Mouse (Mus musculus) heart, postnatal 0 days (tissue): Measurements from ENCODE around the gene Olfr267.
A peak's percentile ranks its signal among the peaks of the same experiment; 100 is the strongest.

ENCODE experiments used
- CTCF ChIP-seq: IDR thresholded peaks from 2 replicates; pipeline ENCODE4 v1.5.1; 2016; ENCODE audit warnings: antibody characterized with exemption, control low read depth, low read depth
- EP300 ChIP-seq: IDR thresholded peaks from 2 replicates; pipeline ENCODE4 v1.6.1; 2016; ENCODE audit warnings: antibody characterized with exemption, low read depth

DNA sequence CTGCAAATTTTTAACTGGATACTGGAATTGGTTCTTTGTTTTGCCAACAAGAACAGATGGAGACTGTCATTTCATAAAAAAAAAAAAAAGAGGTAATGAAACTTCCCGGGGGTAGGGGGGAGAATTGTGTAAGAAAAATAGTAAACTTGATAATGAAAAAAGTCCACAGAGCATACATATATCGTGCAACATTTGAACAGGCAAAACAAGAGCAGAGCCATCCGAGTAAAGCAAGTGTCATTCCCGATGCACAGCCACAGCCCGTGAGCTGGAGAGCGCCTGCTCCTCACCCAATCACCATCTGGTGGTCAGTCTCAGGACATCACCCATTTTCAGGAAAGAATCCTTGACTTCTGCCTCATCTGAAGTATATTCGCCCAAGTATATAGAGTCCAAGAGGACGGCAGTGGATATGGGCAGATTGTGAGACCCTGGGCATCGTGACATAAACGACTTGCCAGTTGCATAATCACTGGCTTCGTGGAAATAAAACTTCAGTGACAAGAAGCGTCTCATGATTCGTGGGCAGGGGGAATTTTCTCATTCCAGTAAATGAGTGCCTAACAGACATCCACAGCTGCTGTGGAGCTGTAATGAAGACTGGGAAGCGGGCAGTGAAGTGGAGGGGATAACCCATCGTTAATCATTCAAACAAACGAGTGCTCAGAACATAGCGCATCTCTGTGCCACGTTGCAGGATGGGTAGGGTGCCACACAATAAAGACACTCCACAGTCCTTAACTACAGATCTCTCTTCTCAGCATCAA is 50.5 kb downstream of the Olfr267 start:
- peak; percentile 6; the same call in 1 of the 2 replicates for TF ChIP-seq CTCF
- no peak for TF ChIP-seq EP300
